Mouse (Mus musculus): ENCODE data around the gene Rbm43.

GRCm38 (mm10) chr2:51936585-51936984, 1.6 kb upstream of the Rbm43 start:
- TF ChIP-seq ELF1 (IDR thresholded peaks at IDR 0.05; ENCODE audit: low read depth, low read length) (no peak), ZMIZ1 (IDR thresholded peaks at IDR 0.05; ENCODE audit: low read depth, low read length) (no peak), ZC3H11A (IDR thresholded peaks at IDR 0.05; ENCODE audit: low read depth, low read length) (no peak), CTCF (conservative IDR thresholded peaks at IDR 0.05 in 1 of 2, IDR thresholded peaks at IDR 0.05 in 1 of 2; ENCODE audit: low read depth in 2 of 2, low read length in 2 of 2) (no peak), POLR2A (IDR thresholded peaks at IDR 0.05; ENCODE audit: low read depth, low read length) (no peak), MAX (IDR thresholded peaks at IDR 0.05; ENCODE audit: low read length) (no peak), EP300 (IDR thresholded peaks at IDR 0.05; ENCODE audit: low read length) (no peak)
